Mouse (Mus musculus) kidney, embryonic 16.5 days (tissue): ENCODE data around the gene Soga1. TPM values are rescaled to one million over a fixed set of nuclear protein-coding genes. Genes with fewer than 3 reads are reported as not detected.
A peak's percentile ranks its signal among the peaks of the same experiment; 100 is the strongest.

Experiments
- ATAC-seq: fragments of 200-750 bp; cut with Nextera tagmentation; 2 replicates; pipeline ENCODE4 v1.8.0; 2017; ENCODE audit warnings: moderate TSS enrichment; ENCODE audit not compliant: low FRiP score, low TSS enrichment
- H3K27ac ChIP-seq: fragments of 300-500 bp; sonication (generic); 2 replicates; pipeline ENCODE4 v1.5.1; 2014; ENCODE audit warnings: low read length
- H3K27me3 ChIP-seq: fragments of 300-500 bp; sonication (generic); 2 replicates; pipeline ENCODE4 v1.6.1; 2014; ENCODE audit warnings: low read length, control low read depth, mixed read lengths; ENCODE audit not compliant: insufficient read depth
- H3K36me3 ChIP-seq: fragments of 300-500 bp; sonication (generic); 2 replicates; pipeline ENCODE4 v1.6.1; 2014; ENCODE audit warnings: low read length, control low read depth, mixed read lengths; ENCODE audit not compliant: insufficient read depth
- H3K4me1 ChIP-seq: fragments of 300-500 bp; sonication (generic); 2 replicates; pipeline ENCODE4 v1.6.1; 2014; ENCODE audit warnings: low read length, control low read depth, mixed read lengths; ENCODE audit not compliant: insufficient read depth
- H3K4me2 ChIP-seq: fragments of 300-500 bp; sonication (generic); replicated peaks from 2 replicates; pipeline ENCODE4 v1.6.1; 2014; ENCODE audit warnings: low read depth, low read length
- H3K4me3 ChIP-seq: fragments of 300-500 bp; sonication (generic); 2 replicates; pipeline ENCODE4 v1.5.1; 2014; ENCODE audit warnings: mild to moderate bottlenecking, low read length
- H3K9ac ChIP-seq: fragments of 300-500 bp; sonication (generic); replicated peaks from 2 replicates; pipeline ENCODE4 v1.6.1; 2014; ENCODE audit warnings: low read length
- H3K9me3 ChIP-seq: fragments of 300-500 bp; sonication (generic); 2 replicates; pipeline ENCODE4 v1.6.1; 2016; ENCODE audit warnings: low read length, control low read depth
- WGBS: fragments of 180-500 bp; shearing (Covaris S2); extraction: QIAGEN DNeasy Blood & Tissue Kit; methylation state at CpG from one replicate; pipeline ENCODE4 v1.1.7; 2014; 5-methylcytosine and 5-hydroxymethylcytosine counted together
- polyA plus RNA-seq: library from polyadenylated mRNA; unstranded; fragments of >200 nt; fragmentation: Nextera tagmentation; extraction: Ambion mirVana; gene quantifications from 2 replicates; pipeline ENCODE4 v1.2.1, GENCODE M21; 2015

The Soga1 gene
- polyA plus RNA-seq, 1 experiment from 2014 or later, result 2.5 TPM

DNA sequence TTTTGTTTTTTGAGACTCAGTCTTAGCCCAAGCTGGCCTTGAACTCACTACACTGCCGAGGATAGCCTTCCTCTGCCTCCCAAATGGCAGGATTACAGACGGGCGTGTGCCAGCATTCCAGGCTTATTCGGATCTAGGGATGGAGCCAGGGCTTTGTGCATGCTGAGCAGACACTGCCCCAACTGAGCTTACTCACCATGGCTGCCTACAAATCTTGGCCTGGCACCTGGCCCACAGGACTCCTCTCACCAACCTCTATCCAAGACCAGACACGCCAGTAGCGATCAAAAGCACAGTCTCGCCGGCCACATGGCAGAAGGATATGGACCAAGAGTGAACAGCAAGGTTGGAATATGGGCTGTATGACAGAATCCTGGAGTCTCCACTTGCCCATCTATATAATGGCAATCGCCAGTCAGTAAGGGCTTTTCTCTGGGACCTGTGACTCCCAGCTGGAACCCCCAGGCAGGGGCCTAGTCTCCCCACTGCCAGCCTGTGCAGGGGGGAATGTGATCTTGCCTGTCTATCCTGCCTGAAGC lies 4.8 kb downstream of the Soga1 start:
- no peak overlapping the region for H3K9ac ChIP-seq

DNA sequence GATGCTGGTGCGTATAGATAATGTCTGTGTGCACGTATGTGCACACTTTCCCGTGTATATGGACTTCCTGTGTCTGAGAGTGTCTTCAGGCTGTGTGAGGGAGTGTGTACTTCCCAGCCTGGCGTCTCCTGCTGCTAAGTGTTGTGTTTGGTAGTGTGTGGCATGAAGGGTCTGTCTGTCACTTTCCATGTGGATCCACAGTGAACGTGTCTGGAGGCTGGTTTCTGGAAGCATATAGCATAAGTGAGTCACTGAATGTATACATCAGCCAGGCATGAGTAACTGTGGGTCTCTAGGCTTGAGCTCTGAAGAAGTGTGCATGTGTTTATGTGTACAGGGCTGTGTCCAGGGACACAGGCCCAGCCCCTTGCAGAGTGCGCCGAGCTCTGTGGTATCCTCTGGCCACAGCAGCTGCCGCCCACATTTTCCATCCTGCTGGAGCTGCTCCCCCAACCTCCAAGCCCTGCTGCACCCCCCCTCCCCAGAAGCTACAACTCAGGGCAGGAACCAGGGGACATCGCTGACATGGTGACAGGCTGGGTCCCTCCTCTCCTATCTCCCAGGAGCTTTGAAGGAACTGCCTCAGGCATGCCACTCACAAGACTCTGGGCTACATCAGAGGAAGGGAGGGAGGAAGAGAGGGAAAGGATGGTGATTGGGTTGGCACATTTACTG lies 5.5 kb downstream of the Soga1 start:
- H3K36me3 ChIP-seq, result peaks cover 12% of the 10 kb centered on the region; the same call in 1 of the 2 replicates
- H3K4me1 ChIP-seq, result peaks cover 90% of the 10 kb centered on the region
- no peaks in the 10 kb centered on the region for H3K9me3 ChIP-seq
- WGBS, result 74% methylated on average over 9 of the region's 9 CpGs
- no peak for ATAC-seq
- no peaks in the 10 kb centered on the region for H3K27me3 ChIP-seq
- H3K4me2 ChIP-seq, result no peak overlapping the region
- H3K9ac ChIP-seq, result no peak overlapping the region
- H3K27ac ChIP-seq, result no peak overlapping the region
- no peak overlapping the region for H3K4me3 ChIP-seq

More for the DNA sequence above, 4.8 kb downstream of the Soga1 start:
- WGBS, result 86% methylated on average over 9 of the region's 9 CpGs
- Histone ChIP-seq H3K36me3 (peaks cover 12% of the 10 kb centered on the region; the same call in 1 of the 2 replicates), H3K27ac (0 out of 2 replicates have a peak overlapping the region, but pooled peaks have one; percentile 24), H3K4me2 (no peak overlapping the region), H3K9me3 (no peaks in the 10 kb centered on the region), H3K27me3 (no peaks in the 10 kb centered on the region), H3K4me3 (no peak overlapping the region), H3K4me1 (peaks cover 83% of the 10 kb centered on the region)
- no peak for ATAC-seq

- H3K27me3 ChIP-seq, result no peaks in the 10 kb centered on the region
- H3K27ac ChIP-seq, result no peak overlapping the region
- H3K36me3 ChIP-seq, result peaks cover 12% of the 10 kb centered on the region; the same call in 1 of the 2 replicates
- no peak overlapping the region for H3K4me3 ChIP-seq
- no peaks in the 10 kb centered on the region for H3K9me3 ChIP-seq
- WGBS, result 78% methylated on average over 9 of the region's 9 CpGs
- H3K4me1 ChIP-seq, result peaks cover 87% of the 10 kb centered on the region
- ATAC-seq, result no peak
- no peak overlapping the region for H3K9ac ChIP-seq
- H3K4me2 ChIP-seq, result no peak overlapping the region
Measured at GRCm38 (mm10) chr2:157072316-157072990, 6.6 kb downstream of the Soga1 start.

DNA sequence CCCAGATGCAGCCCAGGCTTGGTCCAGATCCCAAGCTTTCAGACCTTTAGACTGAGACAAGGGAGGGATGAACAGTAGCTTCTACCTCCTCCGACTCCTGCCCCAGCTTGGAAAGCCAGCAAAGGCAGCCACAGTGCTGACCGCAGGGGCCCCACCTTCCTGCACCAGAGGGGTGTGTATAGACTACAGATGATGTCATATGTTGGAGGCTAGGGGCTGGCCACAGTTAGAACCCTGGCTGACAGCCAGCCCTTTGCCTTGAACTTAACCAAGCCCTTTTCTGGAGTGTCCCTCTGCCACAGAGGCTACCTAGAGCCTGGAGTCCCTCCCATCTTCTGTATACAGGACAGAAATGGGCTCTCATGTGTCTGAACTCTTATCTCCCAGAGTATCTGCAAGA lies 7.5 kb downstream of the Soga1 start:
- Histone ChIP-seq H3K4me2 (no peak overlapping the region; the same call in 1 of the 2 replicates), H3K9me3 (no peaks in the 10 kb centered on the region)

GRCm38 (mm10) chr2:157070365-157070764 lies 8.7 kb downstream of the Soga1 start:
- Histone ChIP-seq H3K4me2 (peak overlapping the region; percentile 20; the same call in 1 of the 2 replicates), H3K4me1 (peaks cover 78% of the 10 kb centered on the region), H3K9me3 (no peaks in the 10 kb centered on the region), H3K27ac (peak overlapping the region; percentile 71), H3K4me3 (no peak overlapping the region), H3K9ac (peak overlapping the region; percentile 41; the same call in 1 of the 2 replicates), H3K27me3 (no peaks in the 10 kb centered on the region), H3K36me3 (peaks cover 12% of the 10 kb centered on the region; the same call in 1 of the 2 replicates)
- 0 out of 2 replicates have a peak, but pooled peaks have one; percentile 18 for ATAC-seq
- 38% methylated on average over 9 of the region's 9 CpGs for WGBS

More for the DNA sequence above, 7.5 kb downstream of the Soga1 start:
- no peaks in the 10 kb centered on the region for H3K27me3 ChIP-seq
- H3K4me3 ChIP-seq, result no peak overlapping the region
- peak overlapping the region; percentile 53; the same call in 1 of the 2 replicates for H3K27ac ChIP-seq
- H3K9ac ChIP-seq, result 0 out of 2 replicates have a peak overlapping the region, but pooled peaks have one; percentile 31
- H3K4me1 ChIP-seq, result peaks cover 81% of the 10 kb centered on the region
- ATAC-seq, result no peak
- peaks cover 12% of the 10 kb centered on the region; the same call in 1 of the 2 replicates for H3K36me3 ChIP-seq
- WGBS, result 44% methylated on average over 2 of the region's 2 CpGs

DNA sequence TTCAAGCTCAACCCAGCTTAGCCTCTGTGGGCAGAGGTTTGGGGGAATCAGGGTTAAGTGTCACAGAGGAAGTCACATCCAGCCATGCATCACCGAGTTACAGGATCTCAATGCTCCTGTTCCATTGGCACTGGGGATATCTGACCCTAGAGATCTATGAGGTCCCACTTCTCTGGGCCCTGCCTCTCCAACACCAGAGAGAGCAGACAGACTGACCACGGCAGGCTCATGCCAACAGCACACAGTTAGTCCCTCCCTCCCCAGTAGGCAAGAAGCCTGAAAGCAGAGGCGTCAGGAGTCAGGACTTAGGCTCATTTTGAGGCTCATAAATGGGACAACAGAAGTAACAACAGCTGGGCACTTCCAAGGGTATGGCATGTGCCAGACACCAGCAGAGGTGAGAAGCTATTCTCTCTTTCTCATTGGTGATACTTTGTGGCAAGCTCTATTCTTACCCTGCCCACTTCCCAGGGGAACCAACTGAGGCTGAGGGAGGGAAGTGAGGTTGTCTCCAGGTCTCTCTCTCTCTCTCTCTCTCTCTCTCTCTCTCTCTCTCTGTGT lies 9.2 kb downstream of the Soga1 start:
- no peaks in the 10 kb centered on the region for H3K9me3 ChIP-seq
- 14% methylated on average over 3 of the region's 3 CpGs for WGBS
- peaks cover 78% of the 10 kb centered on the region for H3K4me1 ChIP-seq
- H3K4me2 ChIP-seq, result no peak overlapping the region
- H3K27ac ChIP-seq, result peak overlapping the region; percentile 71
- peak overlapping the region; percentile 47 for H3K9ac ChIP-seq
- ATAC-seq, result no peak
- H3K27me3 ChIP-seq, result no peaks in the 10 kb centered on the region
- H3K4me3 ChIP-seq, result no peak overlapping the region
- peaks cover 12% of the 10 kb centered on the region; the same call in 1 of the 2 replicates for H3K36me3 ChIP-seq

GRCm38 (mm10) chr2:157069355-157069735 lies 9.7 kb downstream of the Soga1 start:
- Histone ChIP-seq H3K4me1 (peaks cover 78% of the 10 kb centered on the region), H3K27me3 (no peaks in the 10 kb centered on the region), H3K4me2 (no peak overlapping the region), H3K27ac (peak overlapping the region; percentile 71), H3K36me3 (peaks cover 14% of the 10 kb centered on the region; the same call in 1 of the 2 replicates), H3K9me3 (no peaks in the 10 kb centered on the region), H3K4me3 (no peak overlapping the region), H3K9ac (peak overlapping the region; percentile 47)
- ATAC-seq, result no peak
- WGBS, result 47% methylated on average over 3 of the region's 3 CpGs

GRCm38 (mm10) chr2:157068701-157069354 lies 10.2 kb downstream of the Soga1 start:
- no peak overlapping the region for H3K4me3 ChIP-seq
- WGBS, result 60% methylated on average over 14 of the region's 14 CpGs
- H3K36me3 ChIP-seq, result peaks cover 9% of the 10 kb centered on the region; the same call in 1 of the 2 replicates
- ATAC-seq, result no peak
- H3K9ac ChIP-seq, result no peak overlapping the region
- peak overlapping the region; percentile 71 for H3K27ac ChIP-seq
- no peaks in the 10 kb centered on the region for H3K9me3 ChIP-seq
- no peaks in the 10 kb centered on the region for H3K27me3 ChIP-seq
- H3K4me2 ChIP-seq, result no peak overlapping the region
- peaks cover 77% of the 10 kb centered on the region for H3K4me1 ChIP-seq

DNA sequence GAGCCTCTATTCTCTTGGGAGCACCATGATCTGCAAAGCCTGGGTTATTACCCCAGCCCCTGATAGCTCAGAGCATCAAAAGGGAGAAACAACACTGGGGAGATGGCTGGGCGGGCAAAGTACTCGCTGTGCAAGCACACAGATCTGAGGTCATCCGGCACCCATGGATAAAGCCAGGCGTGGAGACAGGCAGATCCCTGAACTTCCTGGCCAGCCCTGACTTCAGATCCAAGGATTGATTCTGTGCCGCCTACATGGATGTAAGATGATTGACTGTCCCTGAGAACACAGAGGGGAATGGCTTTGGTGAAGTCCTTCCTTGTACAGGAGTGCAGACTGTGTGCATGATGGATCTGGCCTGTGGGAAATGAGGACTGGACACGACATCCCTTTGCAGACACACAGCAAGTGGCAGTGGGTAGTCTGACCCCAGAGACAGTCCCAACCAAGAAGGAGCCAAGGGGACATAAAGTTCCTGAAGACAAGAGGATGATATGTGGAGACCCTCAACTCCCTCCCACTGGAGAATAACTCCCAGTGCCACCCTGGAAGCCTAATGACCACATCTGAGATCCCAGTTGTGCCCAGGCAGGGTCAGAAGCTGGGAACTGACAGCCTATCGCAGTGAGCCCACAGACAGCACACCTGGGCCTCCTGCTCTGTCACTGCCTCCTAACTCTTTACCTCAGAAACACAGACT lies 12.2 kb downstream of the Soga1 start:
- Histone ChIP-seq H3K4me3 (no peak overlapping the region), H3K4me2 (no peak overlapping the region), H3K27ac (no peak overlapping the region), H3K36me3 (0 out of 2 replicates have a peak, but pooled peaks cover 2% of the 10 kb centered on the region), H3K4me1 (peaks cover 68% of the 10 kb centered on the region), H3K9me3 (no peaks in the 10 kb centered on the region), H3K27me3 (no peaks in the 10 kb centered on the region), H3K9ac (no peak overlapping the region)
- no peak for ATAC-seq
- WGBS, result 79% methylated on average over 7 of the region's 7 CpGs
